Mouse (Mus musculus) hindbrain, embryonic 14.5 days (tissue): ENCODE measurements around the gene Klrg1. TPM values are rescaled to one million over a fixed set of nuclear protein-coding genes. Genes with fewer than 3 reads are reported as not detected.

ENCODE experiments used
- ATAC-seq: fragments of 200-750 bp; cut with Nextera tagmentation; 2 replicates; pipeline ENCODE4 v1.8.0; 2017; ENCODE audit warnings: moderate number of reproducible peaks, mild to moderate bottlenecking, moderate TSS enrichment, moderate library complexity; ENCODE audit not compliant: low FRiP score
- DNase-seq: peaks from one replicate; pipeline ENCODE4 v3.0.0-alpha.2; 2015; ENCODE audit warnings: low spot score
- H3K27ac ChIP-seq: fragments of 300-500 bp; sonication (generic); 2 replicates; pipeline ENCODE4 v1.5.1; 2014; ENCODE audit warnings: mild to moderate bottlenecking, moderate library complexity
- H3K27me3 ChIP-seq: fragments of 300-500 bp; sonication (generic); 2 replicates; pipeline ENCODE4 v1.6.1; 2014; ENCODE audit warnings: mild to moderate bottlenecking, low read length, mixed read lengths; ENCODE audit not compliant: control insufficient read depth, insufficient read depth
- H3K36me3 ChIP-seq: fragments of 300-500 bp; sonication (generic); replicated peaks from 2 replicates; pipeline ENCODE4 v1.6.1; 2014; ENCODE audit not compliant: control insufficient read depth, insufficient read depth
- H3K4me1 ChIP-seq: fragments of 300-500 bp; sonication (generic); replicated peaks from 2 replicates; pipeline ENCODE4 v1.6.1; 2014; ENCODE audit warnings: antibody characterized with exemption, low read length, mixed read lengths; ENCODE audit not compliant: control insufficient read depth, insufficient read depth
- H3K4me2 ChIP-seq: fragments of 300-500 bp; sonication (generic); replicated peaks from 2 replicates; pipeline ENCODE4 v1.6.1; 2014; ENCODE audit warnings: mild to moderate bottlenecking, moderate library complexity
- H3K4me3 ChIP-seq: fragments of 300-500 bp; sonication (generic); replicated peaks from 2 replicates; pipeline ENCODE4 v1.5.1; 2014; ENCODE audit warnings: mild to moderate bottlenecking, low read length
- H3K9ac ChIP-seq: fragments of 300-500 bp; sonication (generic); 2 replicates; pipeline ENCODE4 v1.6.1; 2014
- H3K9me3 ChIP-seq: fragments of 300-500 bp; sonication (generic); 2 replicates; pipeline ENCODE4 v1.6.1; 2016; ENCODE audit warnings: low read length; ENCODE audit not compliant: control insufficient read depth
- WGBS: fragments of 180-500 bp; shearing (Covaris S2); extraction: QIAGEN DNeasy Blood & Tissue Kit; methylation state at CpG from one replicate; pipeline ENCODE4 v1.1.7; 2014; 5-methylcytosine and 5-hydroxymethylcytosine counted together
- polyA plus RNA-seq: library from polyadenylated mRNA; unstranded; fragments of >200 nt; fragmentation: Nextera tagmentation; extraction: Ambion mirVana; gene quantifications from 2 replicates; pipeline ENCODE4 v1.2.1, GENCODE M21; 2014

The Klrg1 gene
- polyA plus RNA-seq, 1 experiment from 2014 or later = 0.82 TPM

DNA sequence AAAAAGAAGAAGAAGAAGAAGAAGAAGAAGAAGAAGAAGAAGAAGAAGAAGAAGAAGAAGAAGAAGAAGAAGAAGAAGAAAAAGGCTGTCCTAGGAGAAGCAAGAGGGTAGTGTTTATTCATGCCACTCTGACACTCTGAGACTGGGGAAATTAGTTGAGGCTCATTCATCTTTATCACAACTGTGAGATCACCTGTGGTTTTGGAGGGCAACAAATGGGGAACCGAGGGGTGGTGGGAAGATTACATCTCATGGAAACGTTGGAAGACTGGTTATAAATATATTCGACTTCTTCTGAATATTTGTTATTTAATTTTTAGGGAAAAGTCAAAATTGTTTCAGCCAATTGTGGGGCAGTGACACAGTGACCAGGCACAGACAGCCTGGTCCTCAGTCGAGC is 32.6 kb downstream of the Klrg1 start:
- H3K36me3 ChIP-seq = no peaks in the 10 kb centered on the region
- H3K9ac ChIP-seq = no peak overlapping the region
- ATAC-seq = no peak
- no peak for DNase-seq
- no peak overlapping the region for H3K4me3 ChIP-seq
- H3K9me3 ChIP-seq = no peaks in the 10 kb centered on the region
- H3K27ac ChIP-seq = no peak overlapping the region
- no peak overlapping the region for H3K4me2 ChIP-seq
- WGBS = 80% methylated on average over 4 of the region's 4 CpGs
- no peaks in the 10 kb centered on the region for H3K27me3 ChIP-seq
- H3K4me1 ChIP-seq = no peaks in the 10 kb centered on the region

Other genes with a start within 250 kb of the Klrg1 start
- 51.4 and 53.7 TPM in 2 replicates for gene M6pr, start 25.8 kb upstream of the Klrg1 start, polyA plus RNA-seq
- 37.0 and 39.0 TPM in 2 replicates for gene Phc1, start 57.7 kb upstream of the Klrg1 start, polyA plus RNA-seq
- 127 and 145 TPM in 2 replicates for gene Rimklb, start 215.9 kb upstream of the Klrg1 start, polyA plus RNA-seq
- 2.0 and 2.3 TPM in 2 replicates for gene Mfap5, start 223.0 kb upstream of the Klrg1 start, polyA plus RNA-seq